Mouse (Mus musculus): ENCODE measurements around the gene Klhl21. TPM values are rescaled to one million over a fixed set of nuclear protein-coding genes. Genes with fewer than 3 reads are reported as not detected.

Klhl21 gene
- polyA plus RNA-seq, 1 experiment from 2014 or later: 23.2 TPM

GRCm38 (mm10) chr4:151983560-151983959 lies 25.0 kb upstream of the Klhl21 start:
- H3K9ac ChIP-seq: peak overlapping the region; percentile 65
- peaks cover 46% of the 10 kb centered on the region for H3K4me1 ChIP-seq
- 29% methylated on average over 8 of the region's 9 CpGs for WGBS
- 0 out of 2 replicates have a peak overlapping the region, but pooled peaks have one; percentile 24 for H3K27ac ChIP-seq (replicated peaks)
- H3K36me3 ChIP-seq: peaks cover 62% of the 10 kb centered on the region
- H3K4me3 ChIP-seq: peak overlapping the region; percentile 16
- no peaks in the 10 kb centered on the region for H3K27me3 ChIP-seq (replicated peaks)
- peak overlapping the region; percentile 37 for H3K4me2 ChIP-seq
- H3K9me3 ChIP-seq: no peaks in the 10 kb centered on the region
- 0 out of 2 replicates have a peak, but pooled peaks have one; percentile 10 for ATAC-seq (ENCODE audit: extremely low read depth, insufficient number of reproducible peaks, low FRiP score, low TSS enrichment)

GRCm38 (mm10) chr4:151985886-151986285 lies 22.7 kb upstream of the Klhl21 start:
- H3K36me3 ChIP-seq: peaks cover 53% of the 10 kb centered on the region
- peaks cover 52% of the 10 kb centered on the region for H3K4me1 ChIP-seq
- H3K4me3 ChIP-seq: no peak overlapping the region
- no peaks in the 10 kb centered on the region for H3K9me3 ChIP-seq
- H3K27ac ChIP-seq (replicated peaks): no peak overlapping the region
- peak overlapping the region; percentile 52; the same call in 1 of the 2 replicates for H3K9ac ChIP-seq
- no peaks in the 10 kb centered on the region for H3K27me3 ChIP-seq (replicated peaks)
- no peak for ATAC-seq (ENCODE audit: extremely low read depth, insufficient number of reproducible peaks, low FRiP score, low TSS enrichment)
- no peak overlapping the region for H3K4me2 ChIP-seq
- whole genome bisulfite sequencing: 39% methylated on average over 10 of the region's 10 CpGs

GRCm38 (mm10) chr4:151986650-151987049 lies 22.0 kb upstream of the Klhl21 start:
- no peak for ATAC-seq (ENCODE audit: extremely low read depth, insufficient number of reproducible peaks, low FRiP score, low TSS enrichment)
- Histone ChIP-seq H3K9ac (peak overlapping the region; percentile 52; the same call in 1 of the 2 replicates), H3K9me3 (no peaks in the 10 kb centered on the region), H3K4me3 (no peak overlapping the region), H3K36me3 (peaks cover 57% of the 10 kb centered on the region), H3K4me1 (peaks cover 49% of the 10 kb centered on the region), H3K27ac (replicated peaks) (no peak overlapping the region), H3K27me3 (replicated peaks) (no peaks in the 10 kb centered on the region), H3K4me2 (no peak overlapping the region)
- WGBS: 62% methylated on average over 8 of the region's 8 CpGs

- H3K4me1 ChIP-seq: peaks cover 51% of the 10 kb centered on the region
- ATAC-seq (ENCODE audit: extremely low read depth, insufficient number of reproducible peaks, low FRiP score, low TSS enrichment): no peak
- H3K4me2 ChIP-seq: peak overlapping the region; percentile 85
- H3K9ac ChIP-seq: peak overlapping the region; percentile 93
- H3K27me3 ChIP-seq (replicated peaks): no peaks in the 10 kb centered on the region
- peak overlapping the region; percentile 79 for H3K4me3 ChIP-seq
- H3K36me3 ChIP-seq: peaks cover 58% of the 10 kb centered on the region
- no peaks in the 10 kb centered on the region for H3K9me3 ChIP-seq
- H3K27ac ChIP-seq (replicated peaks): peak overlapping the region; percentile 82
- 22% methylated on average over 10 of the region's 10 CpGs for WGBS
Measured at GRCm38 (mm10) chr4:151988014-151988341, 20.6 kb upstream of the Klhl21 start.

- Histone ChIP-seq H3K9ac (peak within 1 kb of the TSS; percentile 93), H3K9me3 (no peaks in the 10 kb centered on the region), H3K27ac (replicated peaks) (peak within 1 kb of the TSS; percentile 82), H3K4me1 (peaks cover 51% of the 10 kb centered on the region), H3K4me2 (peak within 1 kb of the TSS; percentile 85), H3K36me3 (peaks cover 58% of the 10 kb centered on the region), H3K27me3 (replicated peaks) (no peaks in the 10 kb centered on the region), H3K4me3 (peak within 1 kb of the TSS; percentile 79)
- no peak for ATAC-seq (ENCODE audit: extremely low read depth, insufficient number of reproducible peaks, low FRiP score, low TSS enrichment)
- 1% methylated on average over 54 of the region's 54 CpGs for WGBS
Measured at GRCm38 (mm10) chr4:151988342-151989109, 20.1 kb upstream of the Klhl21 start, which contains the start of gene Thap3. Gene Thap3 (minus strand): TSS chr4:151988997.

- peak overlapping the region; percentile 82; the same call in 1 of the 2 replicates for H3K27ac ChIP-seq (replicated peaks)
Measured at GRCm38 (mm10) chr4:151989110-151989488, 19.5 kb upstream of the Klhl21 start.

GRCm38 (mm10) chr4:151992091-151992490 lies 16.5 kb upstream of the Klhl21 start:
- Histone ChIP-seq H3K27me3 (replicated peaks) (no peaks in the 10 kb centered on the region), H3K4me1 (peaks cover 44% of the 10 kb centered on the region), H3K4me2 (no peak overlapping the region), H3K9me3 (no peaks in the 10 kb centered on the region), H3K9ac (no peak overlapping the region), H3K4me3 (no peak overlapping the region), H3K36me3 (peaks cover 44% of the 10 kb centered on the region), H3K27ac (replicated peaks) (no peak overlapping the region)
- 86% methylated on average over 9 of the region's 9 CpGs for WGBS
- no peak for ATAC-seq (ENCODE audit: extremely low read depth, insufficient number of reproducible peaks, low FRiP score, low TSS enrichment)

More at GRCm38 (mm10) chr4:151989110-151989488, 19.5 kb upstream of the Klhl21 start:
- H3K36me3 ChIP-seq: peaks cover 58% of the 10 kb centered on the region
- peaks cover 51% of the 10 kb centered on the region for H3K4me1 ChIP-seq
- 24% methylated on average over 6 of the region's 6 CpGs for WGBS
- H3K27me3 ChIP-seq (replicated peaks): no peaks in the 10 kb centered on the region
- H3K9me3 ChIP-seq: no peaks in the 10 kb centered on the region
- H3K9ac ChIP-seq: peak overlapping the region; percentile 93
- H3K4me2 ChIP-seq: peak overlapping the region; percentile 85
- peak overlapping the region; percentile 79 for H3K4me3 ChIP-seq
- ATAC-seq (ENCODE audit: extremely low read depth, insufficient number of reproducible peaks, low FRiP score, low TSS enrichment): no peak

- Histone ChIP-seq H3K4me3 (peak overlapping the region; percentile 96), H3K4me1 (peaks cover 44% of the 10 kb centered on the region), H3K27me3 (replicated peaks) (no peaks in the 10 kb centered on the region), H3K9me3 (no peaks in the 10 kb centered on the region), H3K27ac (replicated peaks) (no peak overlapping the region), H3K4me2 (peak overlapping the region; percentile 94), H3K36me3 (peaks cover 44% of the 10 kb centered on the region), H3K9ac (peak overlapping the region; percentile 99)
- WGBS: 65% methylated on average over 6 of the region's 6 CpGs
- ATAC-seq (ENCODE audit: extremely low read depth, insufficient number of reproducible peaks, low FRiP score, low TSS enrichment): no peak
Measured at GRCm38 (mm10) chr4:151993035-151993434, 15.6 kb upstream of the Klhl21 start.

GRCm38 (mm10) chr4:151994228-151995171 lies 14.1 kb upstream of the Klhl21 start:
- H3K4me2 ChIP-seq: peak overlapping the region; percentile 94
- H3K27ac ChIP-seq (replicated peaks): peak overlapping the region; percentile 87
- ATAC-seq (ENCODE audit: extremely low read depth, insufficient number of reproducible peaks, low FRiP score, low TSS enrichment): no peak
- 2% methylated on average over 60 of the region's 61 CpGs for WGBS
- peak overlapping the region; percentile 99 for H3K9ac ChIP-seq
- H3K4me1 ChIP-seq: peaks cover 36% of the 10 kb centered on the region
- H3K27me3 ChIP-seq (replicated peaks): no peaks in the 10 kb centered on the region
- H3K9me3 ChIP-seq: no peaks in the 10 kb centered on the region
- peaks cover 44% of the 10 kb centered on the region for H3K36me3 ChIP-seq
- H3K4me3 ChIP-seq: peak overlapping the region; percentile 96

GRCm38 (mm10) chr4:151995371-151996172 lies 13.0 kb upstream of the Klhl21 start:
- Histone ChIP-seq H3K4me3 (peak overlapping the region; percentile 96), H3K9ac (peak overlapping the region; percentile 99), H3K4me2 (peak overlapping the region; percentile 94), H3K27me3 (replicated peaks) (no peaks in the 10 kb centered on the region), H3K4me1 (peaks cover 36% of the 10 kb centered on the region), H3K27ac (replicated peaks) (peak overlapping the region; percentile 87), H3K36me3 (peaks cover 33% of the 10 kb centered on the region), H3K9me3 (no peaks in the 10 kb centered on the region)
- peak; percentile 7; the same call in 1 of the 2 replicates for ATAC-seq (ENCODE audit: extremely low read depth, insufficient number of reproducible peaks, low FRiP score, low TSS enrichment)
- WGBS: under 1% methylated on average over 74 of the region's 111 CpGs
